Mouse (Mus musculus) hindbrain, embryonic 10.5 days (tissue): ENCODE results near the gene Syt5. TPM values are rescaled to one million over a fixed set of nuclear protein-coding genes. Genes with fewer than 3 reads are reported as not detected.
"Not testable (repeated sequence)": the region's sequence is repeated elsewhere in the genome, so short reads cannot be mapped to it uniquely, and the experiment has no call there.

Experiments
- DNase-seq: peaks from one replicate; pipeline ENCODE4 v3.0.0-alpha.2; 2017; ENCODE audit warnings: low spot score
- H3K27ac ChIP-seq: fragments of 300-500 bp; sonication (generic); 2 replicates; pipeline ENCODE4 v1.5.1; 2016; ENCODE audit warnings: mild to moderate bottlenecking, moderate library complexity
- H3K27me3 ChIP-seq: fragments of 300-500 bp; sonication (generic); 2 replicates; pipeline ENCODE4 v1.6.1; 2016; ENCODE audit warnings: mild to moderate bottlenecking; ENCODE audit not compliant: poor library complexity, insufficient read depth, severe bottlenecking
- H3K36me3 ChIP-seq: fragments of 300-500 bp; sonication (generic); 2 replicates; pipeline ENCODE4 v1.6.1; 2016; ENCODE audit warnings: mild to moderate bottlenecking, moderate library complexity
- H3K4me1 ChIP-seq: fragments of 300-500 bp; sonication (generic); replicated peaks from 2 replicates; pipeline ENCODE4 v1.6.1; 2016; ENCODE audit warnings: mild to moderate bottlenecking
- H3K4me3 ChIP-seq: fragments of 300-500 bp; sonication (generic); 2 replicates; pipeline ENCODE4 v1.5.1; 2016; ENCODE audit warnings: mild to moderate bottlenecking, moderate library complexity
- H3K9me3 ChIP-seq: fragments of 300-500 bp; sonication (generic); 2 replicates; pipeline ENCODE4 v1.6.1; 2016; ENCODE audit warnings: mild to moderate bottlenecking, moderate library complexity
- WGBS: fragments of 180-500 bp; shearing (Covaris S2); methylation state at CpG from one replicate; pipeline ENCODE4 v1.1.7; 2016; 5-methylcytosine and 5-hydroxymethylcytosine counted together
- polyA plus RNA-seq: library from polyadenylated mRNA; unstranded; fragments of >200 nt; fragmentation: Nextera tagmentation; extraction: Ambion mirVana; gene quantifications from 2 replicates; pipeline ENCODE4 v1.2.1, GENCODE M21; 2016

Gene Syt5
- 5.0 and 15.2 TPM in 2 replicates for polyA plus RNA-seq

- DNase-seq: peak; percentile 50
- H3K4me1 ChIP-seq: peaks cover 22% of the 10 kb centered on the region
- H3K27ac ChIP-seq: peak within 1 kb of the TSS; percentile 87
- peaks cover 18% of the 10 kb centered on the region; the same call in 1 of the 2 replicates for H3K27me3 ChIP-seq
- H3K9me3 ChIP-seq: no peaks in the 10 kb centered on the region
- 9% methylated on average over 33 of the region's 33 CpGs for WGBS
- H3K4me3 ChIP-seq: peak within 1 kb of the TSS; percentile 56
- no peaks in the 10 kb centered on the region for H3K36me3 ChIP-seq
Observed at GRCm38 (mm10) chr7:4547221-4547641, at the start of gene Syt5. Gene Syt5, minus strand, starts transcription at chr7:4547541.

GRCm38 (mm10) chr7:4597046-4597445 lies 49.7 kb upstream of the Syt5 start:
- not testable (repeated sequence) for H3K4me1 ChIP-seq, DNase-seq, H3K36me3 ChIP-seq, H3K27me3 ChIP-seq, H3K27ac ChIP-seq, H3K4me3 ChIP-seq
- WGBS: 76% methylated on average over 4 of the region's 4 CpGs
- H3K9me3 ChIP-seq: peaks cover 13% of the 10 kb centered on the region; the same call in 1 of the 2 replicates

GRCm38 (mm10) chr7:4581481-4581880 lies 34.1 kb upstream of the Syt5 start:
- not testable (repeated sequence) for H3K4me3 ChIP-seq, H3K9me3 ChIP-seq, H3K27ac ChIP-seq, H3K27me3 ChIP-seq, DNase-seq, H3K4me1 ChIP-seq, H3K36me3 ChIP-seq
- 87% methylated on average over 3 of the region's 3 CpGs for WGBS

DNA sequence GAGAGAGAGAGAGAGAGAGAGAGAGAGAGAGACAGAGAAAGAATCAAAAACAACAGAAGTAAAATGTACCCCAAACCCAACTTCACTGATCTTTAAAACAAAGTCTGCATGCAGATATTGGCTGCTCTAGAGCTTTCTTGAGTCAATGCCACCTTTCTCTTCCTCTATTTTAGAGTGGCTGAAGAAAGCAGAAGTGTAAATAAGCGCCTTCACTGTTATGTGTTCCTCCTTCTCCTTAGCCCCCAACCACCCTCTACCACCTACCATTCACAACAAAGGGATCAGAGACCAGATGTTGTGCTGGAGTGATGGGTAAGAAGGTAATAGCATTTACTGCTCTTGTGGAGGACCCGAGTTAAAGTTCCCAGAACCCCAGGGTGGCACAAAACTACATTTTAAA lies 25.0 kb upstream of the Syt5 start:
- 74% methylated on average over 2 of the region's 2 CpGs for WGBS
- not testable (repeated sequence) for H3K4me3 ChIP-seq, H3K9me3 ChIP-seq, H3K36me3 ChIP-seq, H3K4me1 ChIP-seq, DNase-seq, H3K27me3 ChIP-seq, H3K27ac ChIP-seq

DNA sequence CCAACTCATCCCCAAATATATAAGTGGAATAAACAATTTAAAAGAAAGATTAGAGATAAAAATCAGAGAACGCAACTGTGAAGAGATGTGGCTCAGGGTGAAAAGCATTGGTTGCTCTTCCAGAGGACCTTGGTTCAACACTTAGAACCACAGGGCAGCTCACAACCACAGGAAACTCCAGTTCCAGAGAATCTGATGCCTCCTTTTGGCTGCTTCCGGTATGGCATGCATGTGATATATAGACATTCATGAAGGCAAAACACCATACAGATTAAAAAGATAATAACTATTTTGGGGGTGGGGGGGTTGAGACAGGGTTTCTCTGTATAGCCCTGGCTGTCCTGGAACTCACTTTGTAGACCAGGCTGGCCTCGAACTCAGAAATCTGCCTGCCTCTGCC lies 15.3 kb upstream of the Syt5 start:
- Histone ChIP-seq H3K4me1 (no peaks in the 10 kb centered on the region), H3K9me3 (no peaks in the 10 kb centered on the region), H3K27me3 (no peaks in the 10 kb centered on the region), H3K27ac (no peak overlapping the region), H3K36me3 (no peaks in the 10 kb centered on the region), H3K4me3 (no peak overlapping the region)
- no peak for DNase-seq
- 86% methylated on average over 3 of the region's 3 CpGs for WGBS

DNA sequence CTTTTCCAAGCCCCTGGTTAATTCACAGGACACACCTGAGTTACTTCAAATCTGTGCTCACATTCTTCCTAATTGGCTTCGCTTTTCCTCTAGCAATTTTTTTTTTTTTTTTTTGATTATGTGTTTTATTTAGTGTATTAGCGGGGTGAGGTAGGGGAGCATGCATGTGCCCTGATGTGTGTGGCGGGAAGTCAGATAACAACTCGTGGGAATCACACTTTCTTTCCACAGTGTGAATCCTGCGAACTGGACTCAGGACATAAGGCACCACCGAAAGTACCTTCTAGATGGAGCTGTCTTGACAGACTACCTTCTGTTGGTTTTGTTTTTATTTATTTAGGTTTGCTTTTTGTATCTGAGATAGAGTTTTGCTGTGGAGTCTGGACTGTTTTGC lies 9.8 kb upstream of the Syt5 start:
- no peak for DNase-seq
- Histone ChIP-seq H3K9me3 (no peaks in the 10 kb centered on the region), H3K4me3 (no peak overlapping the region), H3K4me1 (peaks cover 14% of the 10 kb centered on the region), H3K36me3 (no peaks in the 10 kb centered on the region), H3K27ac (no peak overlapping the region), H3K27me3 (no peaks in the 10 kb centered on the region)
- 71% methylated on average over 6 of the region's 6 CpGs for WGBS

GRCm38 (mm10) chr7:4556256-4557166 lies 9.2 kb upstream of the Syt5 start:
- WGBS: 25% methylated on average over 15 of the region's 15 CpGs
- Histone ChIP-seq H3K4me3 (no peak overlapping the region), H3K27ac (no peak overlapping the region), H3K27me3 (no peaks in the 10 kb centered on the region), H3K9me3 (no peaks in the 10 kb centered on the region), H3K4me1 (peaks cover 14% of the 10 kb centered on the region), H3K36me3 (no peaks in the 10 kb centered on the region)
- DNase-seq: peak; percentile 81

DNA sequence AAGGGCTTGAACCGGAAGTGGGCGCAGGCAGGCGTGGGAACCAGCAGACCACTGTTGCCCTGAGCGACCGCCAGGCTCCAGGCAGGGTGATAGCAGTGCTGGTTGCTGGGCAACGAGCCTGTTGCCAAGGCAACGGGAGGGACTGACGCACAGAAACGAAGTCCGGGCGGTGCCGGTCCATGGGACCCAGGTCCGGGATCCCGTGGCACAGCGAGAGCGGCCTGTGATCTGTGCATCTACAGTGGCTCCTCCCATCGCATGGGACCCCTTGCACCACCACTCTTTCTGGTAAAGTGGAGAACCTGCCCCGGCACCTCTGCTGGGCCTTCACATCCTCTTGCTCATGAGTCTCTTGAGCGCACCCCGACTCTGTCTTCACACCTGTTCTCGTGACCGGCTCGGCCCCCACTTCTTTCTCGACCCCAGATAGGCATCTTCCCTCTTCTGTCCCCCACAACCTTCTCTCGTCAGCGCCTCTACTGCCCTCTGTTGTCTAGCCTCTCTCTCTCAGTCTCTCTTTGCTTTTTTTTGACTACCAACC lies 680 bp downstream of the Syt5 start:
- DNase-seq: peak; percentile 92
- 2% methylated on average over 26 of the region's 26 CpGs for WGBS
- Histone ChIP-seq H3K27me3 (peaks cover 18% of the 10 kb centered on the region; the same call in 1 of the 2 replicates), H3K27ac (peak overlapping the region; percentile 87), H3K4me1 (peaks cover 22% of the 10 kb centered on the region), H3K4me3 (peak overlapping the region; percentile 56), H3K36me3 (peaks cover under 1% of the 10 kb centered on the region; the same call in 1 of the 2 replicates), H3K9me3 (no peaks in the 10 kb centered on the region)

- Histone ChIP-seq H3K27me3 (peaks cover 16% of the 10 kb centered on the region; the same call in 1 of the 2 replicates), H3K36me3 (peaks cover 5% of the 10 kb centered on the region; the same call in 1 of the 2 replicates), H3K9me3 (no peaks in the 10 kb centered on the region), H3K4me3 (peak overlapping the region; percentile 56), H3K27ac (peak overlapping the region; percentile 87), H3K4me1 (peaks cover 22% of the 10 kb centered on the region)
- DNase-seq: no peak
- WGBS: 72% methylated on average over 15 of the region's 15 CpGs
Observed at GRCm38 (mm10) chr7:4546050-4546449, 1.3 kb downstream of the Syt5 start.

GRCm38 (mm10) chr7:4542013-4542412 lies 5.3 kb downstream of the Syt5 start:
- Histone ChIP-seq H3K4me3 (no peak overlapping the region), H3K9me3 (no peaks in the 10 kb centered on the region), H3K27ac (no peak overlapping the region), H3K4me1 (peaks cover 16% of the 10 kb centered on the region), H3K27me3 (no peaks in the 10 kb centered on the region), H3K36me3 (peaks cover 5% of the 10 kb centered on the region; the same call in 1 of the 2 replicates)
- WGBS: 44% methylated on average over 17 of the region's 17 CpGs
- DNase-seq: no peak

DNA sequence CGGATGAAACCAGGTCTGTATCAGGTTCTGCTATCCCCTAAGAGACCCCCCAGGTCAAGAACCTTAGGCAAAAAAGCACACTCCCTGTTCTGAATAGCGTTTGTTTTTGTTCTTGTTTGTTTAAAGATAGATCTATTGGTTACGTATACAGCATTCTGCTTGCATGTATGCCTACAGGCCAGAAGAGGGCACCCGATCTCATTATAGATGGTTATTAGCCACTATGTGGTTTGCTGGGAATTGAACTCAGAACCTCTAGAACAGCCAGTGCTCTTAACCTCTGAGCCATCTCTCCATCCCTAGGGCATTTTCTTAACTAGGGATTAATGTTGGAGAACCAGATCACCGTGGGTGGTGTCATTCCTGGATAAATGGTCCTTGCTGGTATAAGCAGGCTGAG lies 6.0 kb downstream of the Syt5 start:
- no peak for DNase-seq
- Histone ChIP-seq H3K36me3 (peaks cover 5% of the 10 kb centered on the region; the same call in 1 of the 2 replicates), H3K27ac (no peak overlapping the region), H3K4me1 (peaks cover 10% of the 10 kb centered on the region), H3K9me3 (no peaks in the 10 kb centered on the region), H3K27me3 (no peaks in the 10 kb centered on the region), H3K4me3 (no peak overlapping the region)
- WGBS: 66% methylated on average over 5 of the region's 5 CpGs

DNA sequence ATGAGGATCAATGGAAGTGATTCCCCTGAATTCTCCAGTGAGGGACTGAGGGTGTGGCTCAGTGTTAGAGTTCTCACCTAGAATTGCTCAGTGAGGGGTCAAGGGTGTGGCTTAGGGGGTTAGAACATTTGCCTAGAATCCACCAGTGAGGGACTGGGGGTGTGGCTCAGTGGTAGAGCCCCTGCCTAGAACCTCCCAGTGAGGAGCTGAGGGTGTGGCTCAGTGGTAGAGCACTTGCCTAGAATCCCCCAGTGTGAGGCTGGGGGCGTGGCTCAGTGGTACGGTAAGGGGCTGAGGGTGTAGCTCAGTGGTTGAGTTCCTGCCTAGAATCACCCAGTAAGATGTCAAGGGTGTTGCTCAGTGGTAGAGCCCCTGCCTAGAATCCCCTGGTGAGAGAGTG lies 8.3 kb downstream of the Syt5 start:
- Histone ChIP-seq H3K27me3 (no peaks in the 10 kb centered on the region), H3K4me1 (no peaks in the 10 kb centered on the region), H3K27ac (no peak overlapping the region), H3K9me3 (no peaks in the 10 kb centered on the region), H3K4me3 (no peak overlapping the region), H3K36me3 (peaks cover 5% of the 10 kb centered on the region; the same call in 1 of the 2 replicates)
- no peak for DNase-seq
- WGBS: 80% methylated on average over 2 of the region's 2 CpGs

DNA sequence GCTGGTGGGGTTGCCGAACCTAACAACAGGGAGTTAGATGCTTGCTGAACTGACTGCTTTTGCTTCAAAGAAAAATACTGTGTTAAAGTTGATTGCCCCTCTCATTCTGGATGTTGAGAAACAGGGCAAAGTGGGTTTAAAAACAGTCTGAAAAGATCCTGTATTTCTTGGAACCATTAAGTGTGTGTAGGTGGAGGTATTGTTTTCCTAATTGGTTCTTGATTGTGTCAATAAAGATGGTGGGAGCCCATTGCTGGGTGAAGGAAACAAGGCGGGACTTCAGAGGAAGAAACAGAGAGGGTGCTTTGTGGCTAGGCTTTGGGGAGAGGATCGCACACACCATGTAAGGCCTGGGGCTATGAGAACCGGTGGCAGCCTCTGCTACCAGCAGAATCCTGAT lies 10.2 kb downstream of the Syt5 start:
- WGBS: 52% methylated on average over 4 of the region's 4 CpGs
- DNase-seq: no peak
- H3K9me3 ChIP-seq: no peaks in the 10 kb centered on the region
- H3K4me3 ChIP-seq: no peak overlapping the region
- no peaks in the 10 kb centered on the region for H3K27me3 ChIP-seq
- peaks cover 5% of the 10 kb centered on the region; the same call in 1 of the 2 replicates for H3K36me3 ChIP-seq
- H3K27ac ChIP-seq: no peak overlapping the region
- H3K4me1 ChIP-seq: peaks cover 7% of the 10 kb centered on the region
